Mouse (Mus musculus) cerebellum, adult 2 months (tissue): ENCODE measurements at regions not wholly inside any gene's neighbourhood (a gene's known extent, or its start where the extent isn't known, plus 50 kb on each side); places are given as distances from the start of the nearest gene placed in this dataset.

Experiments used
- DNase-seq, 2 experiments: peaks; one replicate each; pipeline ENCODE4 v3.0.0; 2021
- H3K27ac ChIP-seq: fragments of 200-500 bp; 2 replicates; pipeline ENCODE4 v1.5.1; 2012; ENCODE audit warnings: low read length, control low read depth, inconsistent platforms; ENCODE audit not compliant: insufficient read depth
- H3K27me3 ChIP-seq: fragments of 200-500 bp; 2 replicates; pipeline ENCODE4 v1.6.1; 2012; ENCODE audit warnings: inconsistent platforms, mild to moderate bottlenecking, low read length, moderate library complexity; ENCODE audit not compliant: control insufficient read depth, insufficient read depth
- H3K4me1 ChIP-seq: fragments of 200-500 bp; 2 replicates; pipeline ENCODE4 v1.6.1; 2011; ENCODE audit warnings: low read length; ENCODE audit not compliant: control insufficient read depth, insufficient read depth
- H3K4me3 ChIP-seq: fragments of 200-500 bp; replicated peaks from 2 replicates; pipeline ENCODE3; 2011; ENCODE audit warnings: mild to moderate bottlenecking, low read depth, low read length, control low read depth; ENCODE audit not compliant: insufficient read depth
- CTCF ChIP-seq: fragments of 200-500 bp; IDR thresholded peaks from 2 replicates; pipeline ENCODE4 v1.5.1; 2011; ENCODE audit warnings: low read depth, mild to moderate bottlenecking, control low read depth, low read length, moderate library complexity, borderline replicate concordance; ENCODE audit not compliant: insufficient read depth
- POLR2A ChIP-seq: fragments of 200-500 bp; IDR thresholded peaks from 2 replicates; pipeline ENCODE4 v1.6.1; 2011; ENCODE audit warnings: low read length, control low read depth, borderline replicate concordance; ENCODE audit not compliant: insufficient read depth
- WGBS: fragments of 180-500 bp; shearing (Covaris S2); methylation state at CpG from one replicate; pipeline ENCODE4 v1.1.7; 2018; 5-methylcytosine and 5-hydroxymethylcytosine counted together

DNA sequence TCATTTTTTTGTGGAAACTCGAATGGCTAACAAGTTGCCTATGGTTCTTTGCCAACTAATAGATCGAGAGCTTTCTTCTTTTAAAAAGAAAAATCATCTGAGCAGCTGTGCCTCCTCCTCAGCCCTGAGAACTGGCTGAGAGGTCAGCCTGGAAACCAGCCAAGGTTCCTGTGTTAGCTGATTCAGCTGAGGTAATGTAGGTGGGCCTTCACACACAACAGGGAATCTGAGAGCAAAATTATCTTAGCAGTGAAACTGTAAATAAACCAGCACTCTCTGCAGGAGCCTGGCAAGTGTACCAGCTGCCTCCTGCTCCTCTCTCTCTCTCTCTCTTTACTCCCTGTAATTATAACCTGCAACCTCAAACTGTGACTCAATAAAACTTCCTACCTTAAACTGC, 364.4 kb upstream of the Khdrbs2 start:
- peak; percentile 26 to 44 for DNase-seq
- no peaks in the 10 kb centered on the region for H3K4me1 ChIP-seq
- H3K27me3 ChIP-seq: no peaks in the 10 kb centered on the region
- no peak overlapping the region for H3K4me3 ChIP-seq
- no peak for TF ChIP-seq POLR2A
- TF ChIP-seq CTCF: no peak
- whole genome bisulfite sequencing: 2% methylated on average over 2 of the region's 2 CpGs
- no peak overlapping the region for H3K27ac ChIP-seq
